Mouse (Mus musculus) neural tube, embryonic 14.5 days (tissue): ENCODE data around the gene Cd63. TPM values are rescaled to one million over a fixed set of nuclear protein-coding genes. Genes with fewer than 3 reads are reported as not detected.
A peak's percentile ranks its signal among the peaks of the same experiment; 100 is the strongest.

Experiments used
- ATAC-seq: fragments of 200-750 bp; cut with Nextera tagmentation; 2 replicates; pipeline ENCODE4 v1.8.0; 2017; ENCODE audit warnings: low read depth, mild to moderate bottlenecking, moderate TSS enrichment, moderate library complexity
- H3K27ac ChIP-seq: fragments of 300-500 bp; sonication (generic); 2 replicates; pipeline ENCODE4 v1.5.1; 2014; ENCODE audit warnings: low read depth, mild to moderate bottlenecking, control low read depth, low read length, moderate library complexity, mixed read lengths
- H3K27me3 ChIP-seq: fragments of 300-500 bp; sonication (generic); 2 replicates; pipeline ENCODE4 v1.6.1; 2014; ENCODE audit warnings: low read length; ENCODE audit not compliant: control insufficient read depth, insufficient read depth
- H3K36me3 ChIP-seq: fragments of 300-500 bp; sonication (generic); 2 replicates; pipeline ENCODE4 v1.6.1; 2014; ENCODE audit warnings: low read length, mixed read lengths; ENCODE audit not compliant: control insufficient read depth, insufficient read depth
- H3K4me1 ChIP-seq: fragments of 300-500 bp; sonication (generic); 2 replicates; pipeline ENCODE4 v1.6.1; 2014; ENCODE audit warnings: low read length; ENCODE audit not compliant: control insufficient read depth, insufficient read depth
- H3K4me2 ChIP-seq: fragments of 300-500 bp; sonication (generic); 2 replicates; pipeline ENCODE4 v1.6.1; 2014; ENCODE audit warnings: mild to moderate bottlenecking, low read depth, low read length, control low read depth
- H3K4me3 ChIP-seq: fragments of 300-500 bp; sonication (generic); 2 replicates; pipeline ENCODE4 v1.5.1; 2014; ENCODE audit warnings: low read depth, low read length, control low read depth, mixed read lengths
- H3K9ac ChIP-seq: fragments of 300-500 bp; sonication (generic); replicated peaks from 2 replicates; pipeline ENCODE4 v1.6.1; 2014; ENCODE audit warnings: low read depth, mild to moderate bottlenecking, control low read depth, low read length, mixed read lengths
- H3K9me3 ChIP-seq: fragments of 300-500 bp; sonication (generic); 2 replicates; pipeline ENCODE4 v1.6.1; 2016; ENCODE audit warnings: low read length; ENCODE audit not compliant: control insufficient read depth
- WGBS: fragments of 180-500 bp; shearing (Covaris S2); extraction: QIAGEN DNeasy Blood & Tissue Kit; methylation state at CpG from one replicate; pipeline ENCODE4 v1.1.7; 2014; 5-methylcytosine and 5-hydroxymethylcytosine counted together
- polyA plus RNA-seq: library from polyadenylated mRNA; unstranded; fragments of >200 nt; fragmentation: Nextera tagmentation; extraction: Ambion mirVana; gene quantifications from 2 replicates; pipeline ENCODE4 v1.2.1, GENCODE M21; 2014

Gene Cd63
- 146 and 210 TPM in 2 replicates for polyA plus RNA-seq

DNA sequence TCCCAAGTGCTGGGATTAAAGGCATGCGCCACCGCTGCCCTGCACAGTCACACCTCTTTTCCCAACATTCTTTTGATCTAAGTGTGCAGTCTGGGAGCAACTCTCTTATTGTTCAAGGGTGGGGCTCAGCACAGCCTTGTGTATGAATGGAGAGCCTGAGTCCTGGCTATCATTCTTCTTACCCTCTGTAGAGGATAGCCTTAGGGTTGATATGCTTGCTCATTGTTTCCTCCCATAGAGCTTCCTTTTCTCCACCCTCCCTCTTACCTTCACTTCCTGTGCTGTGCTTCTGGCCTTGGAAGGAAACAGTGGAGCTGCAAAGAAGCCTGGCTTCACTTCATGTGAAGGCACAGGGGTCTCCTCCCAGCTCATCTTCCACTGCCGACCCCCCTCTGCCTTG is at the start of gene Cd63:
TSS of gene Cd63 (plus strand) at position 292 of the 400 bp plus-strand sequence.
- H3K4me2 ChIP-seq = no peak within 1 kb of the TSS
- no peaks in the 10 kb centered on the region for H3K9me3 ChIP-seq

DNA sequence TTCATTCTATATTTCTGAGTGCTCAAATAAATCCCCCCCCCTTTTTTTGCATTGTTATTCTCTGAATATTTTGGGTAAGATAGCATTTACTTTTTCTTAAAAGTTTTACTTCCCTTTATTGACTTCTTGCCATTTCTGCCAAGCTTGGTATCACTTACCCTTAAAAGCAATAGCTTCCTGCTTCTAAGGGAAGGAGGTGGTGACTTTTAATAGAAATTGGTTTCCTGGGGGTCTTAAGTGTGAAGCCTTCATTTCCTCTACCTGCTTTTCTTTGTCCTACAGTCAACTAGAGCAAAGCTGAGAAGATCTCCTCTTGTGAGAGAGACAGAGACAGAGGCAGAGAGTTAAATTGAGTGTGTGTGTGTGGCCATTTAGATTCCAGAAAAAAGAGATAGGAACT is 39.6 kb upstream of the Cd63 start:
- Histone ChIP-seq H3K4me2 (no peak overlapping the region), H3K9ac (no peak overlapping the region), H3K4me1 (no peaks in the 10 kb centered on the region), H3K27me3 (no peaks in the 10 kb centered on the region), H3K4me3 (no peak overlapping the region), H3K27ac (no peak overlapping the region), H3K36me3 (peaks cover 11% of the 10 kb centered on the region), H3K9me3 (no peaks in the 10 kb centered on the region)
- no peak for ATAC-seq

More for the DNA sequence above, at the start of gene Cd63:
- 91% methylated on average over 3 of the region's 3 CpGs for WGBS
- H3K9ac ChIP-seq = no peak within 1 kb of the TSS
- no peak within 1 kb of the TSS for H3K4me3 ChIP-seq
- H3K27me3 ChIP-seq = 0 out of 2 replicates have a peak, but pooled peaks cover 2% of the 10 kb centered on the region
- ATAC-seq = no peak
- no peaks in the 10 kb centered on the region for H3K36me3 ChIP-seq
- 0 out of 2 replicates have a peak, but pooled peaks cover 5% of the 10 kb centered on the region for H3K4me1 ChIP-seq
- H3K27ac ChIP-seq = no peak within 1 kb of the TSS

DNA sequence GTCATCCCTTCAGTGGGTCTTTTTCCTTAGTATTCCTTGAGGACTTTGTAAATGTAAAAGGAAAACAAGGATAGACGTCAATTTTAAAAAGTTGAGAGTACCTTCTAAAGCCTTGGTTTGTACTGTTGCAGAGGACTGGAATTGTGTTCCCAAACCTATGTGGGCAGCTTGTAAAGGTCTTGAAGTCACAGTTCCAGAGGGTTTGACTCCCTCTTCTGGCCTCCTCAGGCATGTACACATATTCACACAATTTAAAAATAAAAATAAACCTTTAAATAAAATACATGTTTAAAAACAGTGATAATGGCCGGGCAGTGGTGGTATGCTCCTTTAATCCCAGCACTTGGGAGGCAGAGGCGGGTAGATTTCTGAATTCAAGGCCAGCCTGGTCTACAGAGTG is 34.7 kb upstream of the Cd63 start:
- H3K9me3 ChIP-seq = no peaks in the 10 kb centered on the region
- no peak for ATAC-seq
- H3K27ac ChIP-seq = no peak overlapping the region
- 91% methylated on average over 3 of the region's 3 CpGs for WGBS
- no peaks in the 10 kb centered on the region for H3K4me1 ChIP-seq
- peaks cover 11% of the 10 kb centered on the region for H3K36me3 ChIP-seq
- no peak overlapping the region for H3K9ac ChIP-seq
- no peaks in the 10 kb centered on the region for H3K27me3 ChIP-seq
- no peak overlapping the region for H3K4me3 ChIP-seq
- H3K4me2 ChIP-seq = no peak overlapping the region

- Histone ChIP-seq H3K4me3 (no peak overlapping the region), H3K9me3 (no peaks in the 10 kb centered on the region), H3K9ac (no peak overlapping the region), H3K36me3 (peaks cover 11% of the 10 kb centered on the region), H3K27ac (no peak overlapping the region), H3K27me3 (no peaks in the 10 kb centered on the region), H3K4me1 (no peaks in the 10 kb centered on the region), H3K4me2 (no peak overlapping the region)
- ATAC-seq = no peak
- 100% methylated on average over 1 of the region's 1 CpGs for WGBS
Observed at GRCm38 (mm10) chr10:128866518-128866917, 34.3 kb upstream of the Cd63 start.

- no peak overlapping the region for H3K4me3 ChIP-seq
- H3K27ac ChIP-seq = no peak overlapping the region
- no peaks in the 10 kb centered on the region for H3K9me3 ChIP-seq
- H3K27me3 ChIP-seq = no peaks in the 10 kb centered on the region
- no peak overlapping the region for H3K4me2 ChIP-seq
- no peak for ATAC-seq
- WGBS = 91% methylated on average over 3 of the region's 3 CpGs
- no peaks in the 10 kb centered on the region for H3K4me1 ChIP-seq
- H3K36me3 ChIP-seq = peaks cover 26% of the 10 kb centered on the region
- no peak overlapping the region for H3K9ac ChIP-seq
Observed at GRCm38 (mm10) chr10:128870341-128870740, 30.4 kb upstream of the Cd63 start.

GRCm38 (mm10) chr10:128878291-128878690 is 22.5 kb upstream of the Cd63 start:
- Histone ChIP-seq H3K27me3 (no peaks in the 10 kb centered on the region), H3K4me2 (no peak overlapping the region), H3K36me3 (peaks cover 12% of the 10 kb centered on the region), H3K9ac (no peak overlapping the region), H3K9me3 (no peaks in the 10 kb centered on the region), H3K27ac (no peak overlapping the region), H3K4me3 (no peak overlapping the region), H3K4me1 (no peaks in the 10 kb centered on the region)
- ATAC-seq = no peak

DNA sequence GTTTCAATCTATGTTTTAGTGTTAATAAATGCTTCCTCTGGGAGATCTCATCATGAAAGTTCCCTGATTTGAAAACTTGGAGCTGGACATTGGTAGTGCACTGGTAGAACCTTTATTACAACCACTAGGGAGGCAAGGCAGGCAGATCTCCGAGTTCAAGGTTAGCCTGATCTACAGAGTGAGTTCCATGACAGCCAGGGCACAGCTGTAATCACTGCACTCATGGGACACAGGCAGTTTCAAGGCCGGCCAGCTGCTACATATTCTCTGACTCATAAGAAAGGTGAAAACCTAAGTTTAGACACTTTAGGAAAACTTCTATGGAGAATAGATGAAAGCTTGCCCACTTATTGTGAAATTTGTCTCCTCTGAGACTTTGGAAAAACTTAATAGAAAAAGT is 22.0 kb upstream of the Cd63 start:
- Histone ChIP-seq H3K9me3 (no peaks in the 10 kb centered on the region), H3K4me2 (no peak overlapping the region), H3K4me3 (no peak overlapping the region), H3K27me3 (no peaks in the 10 kb centered on the region), H3K9ac (no peak overlapping the region), H3K36me3 (peaks cover 7% of the 10 kb centered on the region; the same call in 1 of the 2 replicates), H3K4me1 (no peaks in the 10 kb centered on the region), H3K27ac (no peak overlapping the region)
- WGBS = 72% methylated on average over 2 of the region's 2 CpGs
- no peak for ATAC-seq

DNA sequence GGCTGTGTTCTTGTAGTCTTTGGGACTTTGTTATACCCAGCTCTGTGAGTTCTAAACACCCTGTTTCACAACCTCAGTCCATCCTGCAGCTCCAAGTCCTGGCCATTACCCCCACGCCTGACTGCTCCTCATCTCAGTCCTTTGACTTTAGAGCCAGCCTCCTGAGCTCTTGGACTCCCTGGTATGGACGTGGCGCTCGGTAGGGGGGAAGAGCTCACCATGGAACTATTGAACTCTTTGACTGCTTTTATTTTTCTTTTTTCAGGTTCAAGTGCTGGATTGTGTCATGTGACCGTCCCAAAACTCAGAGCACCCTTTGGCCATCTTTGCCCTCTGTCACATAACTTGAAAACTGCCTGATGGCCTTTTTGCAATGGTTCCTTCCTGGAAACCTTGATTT is 18.7 kb upstream of the Cd63 start:
- H3K27me3 ChIP-seq = no peaks in the 10 kb centered on the region
- H3K4me2 ChIP-seq = no peak overlapping the region
- peaks cover 16% of the 10 kb centered on the region; the same call in 1 of the 2 replicates for H3K36me3 ChIP-seq
- no peaks in the 10 kb centered on the region for H3K4me1 ChIP-seq
- WGBS = 84% methylated on average over 5 of the region's 5 CpGs
- ATAC-seq = no peak
- H3K27ac ChIP-seq = no peak overlapping the region
- no peak overlapping the region for H3K4me3 ChIP-seq
- no peaks in the 10 kb centered on the region for H3K9me3 ChIP-seq
- no peak overlapping the region for H3K9ac ChIP-seq

- Histone ChIP-seq H3K9me3 (no peaks in the 10 kb centered on the region), H3K4me2 (peak overlapping the region; percentile 71), H3K4me3 (peak overlapping the region; percentile 81), H3K36me3 (peaks cover 20% of the 10 kb centered on the region; the same call in 1 of the 2 replicates), H3K9ac (peak overlapping the region; percentile 49), H3K27ac (peak overlapping the region; percentile 90), H3K4me1 (peaks cover 17% of the 10 kb centered on the region), H3K27me3 (no peaks in the 10 kb centered on the region)
- ATAC-seq = peak; percentile 44
- 1% methylated on average over 5 of the region's 7 CpGs for WGBS
Observed at GRCm38 (mm10) chr10:128888941-128889827, 11.6 kb upstream of the Cd63 start.
